Mouse (Mus musculus): ENCODE results near the gene Zfp523.

- TF ChIP-seq CTCF (IDR thresholded peaks at IDR 0.05; ENCODE audit: borderline replicate concordance, insufficient read depth, low read length) (no peak), POLR2A (IDR thresholded peaks at IDR 0.05; ENCODE audit: low read depth, low read length) (no peak)
Measured at GRCm38 (mm10) chr17:28237362-28237761, 60.4 kb downstream of the Zfp523 start.
